Mouse (Mus musculus) MEL (cell line): ENCODE measurements around the gene Scn4a.

Experiments
- CHD2 ChIP-seq: IDR thresholded peaks from 2 replicates; pipeline ENCODE4 v1.6.1; 2011; ENCODE audit warnings: low read length, improper control_type of control experiment
- CTCF ChIP-seq, 3 experiments: IDR thresholded peaks in 2 of 3; conservative IDR thresholded peaks in 1 of 3; 2 replicates each; pipeline ENCODE4 v1.5.1; 2011 to 2012; ENCODE audit warnings: low read length in 3 of 3, low read depth in 2 of 3, mild to moderate bottlenecking in 2 of 3, improper control_type of control experiment in 1 of 3, inconsistent platforms in 1 of 3, mixed read lengths in 1 of 3, moderate library complexity in 1 of 3; ENCODE audit not compliant: control insufficient read depth in 1 of 3, insufficient read depth in 1 of 3, poor library complexity in 1 of 3, severe bottlenecking in 1 of 3
- EP300 ChIP-seq, 2 experiments: IDR thresholded peaks; 2 replicates each; pipeline ENCODE4 v1.6.1; 2011; ENCODE audit warnings: improper control_type of control experiment in 2 of 2, low read length in 2 of 2, low read depth in 1 of 2, mild to moderate bottlenecking in 1 of 2
- GATA1 ChIP-seq: IDR thresholded peaks from 2 replicates; pipeline ENCODE4 v1.6.1; 2011; ENCODE audit warnings: low read depth, low read length, improper control_type of control experiment
- HCFC1 ChIP-seq: IDR thresholded peaks from 2 replicates; pipeline ENCODE4 v1.6.1; 2012; ENCODE audit warnings: low read depth, mild to moderate bottlenecking, inconsistent platforms, low read length, improper control_type of control experiment, moderate library complexity
- MXI1 ChIP-seq: IDR thresholded peaks from 2 replicates; pipeline ENCODE4 v1.6.1; 2011; ENCODE audit warnings: mild to moderate bottlenecking, low read depth, low read length, improper control_type of control experiment
- POLR2A ChIP-seq, 2 experiments: IDR thresholded peaks; 2 replicates each; pipeline ENCODE4 v1.6.1; 2011 to 2012; ENCODE audit warnings: low read length in 2 of 2, mild to moderate bottlenecking in 2 of 2, control low read depth in 1 of 2, improper control_type of control experiment in 1 of 2, low read depth in 1 of 2, moderate library complexity in 1 of 2; ENCODE audit not compliant: control insufficient read depth in 1 of 2, insufficient read depth in 1 of 2, poor library complexity in 1 of 2
- SIN3A ChIP-seq: IDR thresholded peaks from 2 replicates; pipeline ENCODE4 v1.6.1; 2012; ENCODE audit warnings: low read length, improper control_type of control experiment, inconsistent platforms
- TBP ChIP-seq: IDR thresholded peaks from 2 replicates; pipeline ENCODE4 v1.8.0; 2011; ENCODE audit warnings: low read depth, low read length, improper control_type of control experiment
- TCF12 ChIP-seq: IDR thresholded peaks from 2 replicates; pipeline ENCODE4 v1.6.1; 2014; ENCODE audit warnings: low read depth, mild to moderate bottlenecking, inconsistent platforms, low read length, improper control_type of control experiment, moderate library complexity
- ZC3H11A ChIP-seq: IDR thresholded peaks from 2 replicates; pipeline ENCODE4 v1.6.1; 2012; ENCODE audit warnings: low read depth, mild to moderate bottlenecking, inconsistent platforms, low read length, improper control_type of control experiment
- ZKSCAN1 ChIP-seq: IDR thresholded peaks from 2 replicates; pipeline ENCODE4 v1.6.1; 2012; ENCODE audit warnings: low read depth, mild to moderate bottlenecking, inconsistent platforms, low read length, improper control_type of control experiment, moderate library complexity
- ZMIZ1 ChIP-seq: IDR thresholded peaks from 2 replicates; pipeline ENCODE4 v1.6.1; 2012; ENCODE audit warnings: low read depth, mild to moderate bottlenecking, inconsistent platforms, low read length, improper control_type of control experiment, moderate library complexity

DNA sequence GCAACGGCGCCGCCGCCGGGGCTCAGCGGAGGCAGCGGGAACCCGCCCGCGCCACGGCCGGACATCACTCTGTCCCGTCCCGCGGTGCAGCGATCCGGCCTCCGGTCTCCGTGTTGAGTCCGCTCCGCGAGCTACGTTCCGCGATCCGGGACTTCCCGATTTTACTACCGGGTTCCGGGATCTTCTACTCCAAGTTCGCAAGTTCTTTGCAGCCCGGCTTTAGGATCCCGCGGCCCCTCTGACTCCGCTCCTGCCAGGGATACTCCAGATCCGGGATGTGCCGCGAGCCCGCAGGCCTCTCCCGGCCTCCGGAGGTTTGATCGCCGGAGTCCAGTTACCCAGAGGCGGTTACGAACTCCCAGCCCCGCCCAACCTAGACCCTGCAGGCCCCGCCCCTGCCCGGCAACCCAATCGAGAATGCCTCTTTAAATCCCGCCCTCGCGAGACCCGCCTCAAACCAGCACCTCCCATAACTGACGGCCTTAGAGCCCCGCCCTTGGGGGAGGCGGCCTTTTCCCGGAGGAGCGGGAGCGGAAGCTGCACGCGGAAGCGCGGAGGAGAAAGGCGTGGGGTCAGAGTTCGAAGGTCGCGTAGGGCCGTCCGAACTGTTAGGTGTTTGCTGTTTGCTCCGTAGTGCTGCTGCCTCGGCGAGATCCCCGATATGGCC, 80.3 kb downstream of the Scn4a start, which contains the start of gene Smarcd2:
- TF ChIP-seq POLR2A (IDR thresholded peaks at IDR 0.05; ENCODE audit: control insufficient read depth in 1 of 2, insufficient read depth in 1 of 2, low read depth in 1 of 2, low read length in 2 of 2, poor library complexity in 1 of 2) (peak; percentile 34 to 85), SIN3A (peak; percentile 90), ZKSCAN1 (no peak), CHD2 (peak; percentile 95), HCFC1 (peak; percentile 90), MXI1 (peak; percentile 80), CTCF (IDR thresholded peaks at IDR 0.05 in 2 of 3, conservative IDR thresholded peaks at IDR 0.05 in 1 of 3; ENCODE audit: control insufficient read depth in 1 of 3, insufficient read depth in 1 of 3, low read depth in 2 of 3, low read length in 3 of 3, poor library complexity in 1 of 3, severe bottlenecking in 1 of 3) (0 out of 6 replicates have a peak, but pooled peaks of 1 of the 3 experiments have one; percentile 11), TCF12 (peak; percentile 68; the same call in 1 of the 2 replicates), EP300 (IDR thresholded peaks at IDR 0.05; ENCODE audit: low read depth in 1 of 2, low read length in 2 of 2) (peak in 1 of 2 experiments; percentile 51; a peak in 2 of 4 replicates), ZMIZ1 (peak; percentile 23; the same call in 1 of the 2 replicates), ZC3H11A (no peak), TBP (peak; percentile 84), GATA1 (0 out of 2 replicates have a peak, but pooled peaks have one; percentile 16)
